Mouse (Mus musculus): ENCODE measurements around the gene Pcsk2.

Gene Pcsk2

DNA sequence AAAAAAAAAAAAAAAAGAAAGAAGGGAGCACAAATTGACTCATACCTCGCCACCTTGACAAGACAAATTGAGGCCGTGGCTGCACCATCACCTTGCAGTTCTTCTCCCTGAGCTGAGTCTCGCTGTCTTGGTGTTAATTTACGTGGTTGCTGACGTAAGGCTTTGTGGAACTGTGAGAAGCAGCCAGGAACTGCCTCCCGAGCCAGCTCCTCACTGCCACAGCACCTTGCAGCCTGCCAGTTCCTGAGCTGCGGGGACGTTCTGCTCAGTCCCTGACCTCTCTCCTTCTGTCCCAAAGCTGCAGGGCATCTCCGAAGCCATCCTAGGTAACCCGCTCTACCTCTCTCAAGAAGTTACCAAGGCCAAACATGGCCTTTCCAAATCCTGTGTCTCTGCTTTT, 186.5 kb downstream of the Pcsk2 start:
- no peak for DNase-seq (ENCODE audit: low read depth, low spot score)

DNA sequence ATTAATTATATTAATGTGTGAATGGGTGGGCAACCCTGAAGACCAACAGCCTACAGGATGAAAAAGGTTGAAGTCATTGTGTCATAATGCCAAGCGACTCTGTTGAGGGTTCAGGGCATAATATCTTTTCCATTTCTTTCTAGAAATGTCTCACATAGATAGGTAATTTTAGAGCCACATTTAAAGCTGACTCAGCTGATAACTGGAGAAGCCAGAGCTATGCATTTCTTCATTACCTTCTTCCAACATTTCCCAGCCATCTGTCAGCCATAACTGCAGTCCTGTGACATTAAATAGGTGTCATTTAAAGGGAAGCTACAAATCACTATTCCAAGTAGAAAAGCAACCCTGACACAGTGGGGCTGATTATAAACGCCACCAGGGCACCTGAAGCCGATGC, 189.5 kb downstream of the Pcsk2 start:
- DNase-seq (ENCODE audit: low read depth, low spot score): no peak

GRCm38 (mm10) chr2:143739475-143740226, 193.7 kb downstream of the Pcsk2 start:
- no peak for DNase-seq (ENCODE audit: low read depth, low spot score)

DNA sequence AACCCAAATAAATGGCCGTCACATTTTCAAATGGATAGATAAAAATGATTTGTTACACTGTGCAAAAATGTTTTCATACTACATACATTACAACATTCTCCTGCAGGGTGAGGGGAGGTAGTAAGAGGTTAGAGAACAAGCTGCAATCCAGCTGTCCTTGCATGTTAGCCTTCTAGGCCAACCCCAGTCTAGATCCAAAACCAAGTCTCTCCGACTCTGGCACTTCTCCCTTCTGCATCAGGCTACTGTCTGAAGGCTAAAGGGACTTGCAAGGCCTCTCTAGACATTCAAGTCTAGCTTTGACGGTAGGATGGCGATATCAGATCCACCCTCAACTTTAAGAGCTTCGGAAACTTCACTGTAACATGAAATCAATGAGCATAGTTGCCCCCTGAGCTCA, 196.5 kb downstream of the Pcsk2 start:
- DNase-seq (ENCODE audit: low read depth, low spot score): no peak

GRCm38 (mm10) chr2:143743081-143743480, 197.1 kb downstream of the Pcsk2 start:
- DNase-seq (ENCODE audit: low read depth, low spot score): no peak

DNA sequence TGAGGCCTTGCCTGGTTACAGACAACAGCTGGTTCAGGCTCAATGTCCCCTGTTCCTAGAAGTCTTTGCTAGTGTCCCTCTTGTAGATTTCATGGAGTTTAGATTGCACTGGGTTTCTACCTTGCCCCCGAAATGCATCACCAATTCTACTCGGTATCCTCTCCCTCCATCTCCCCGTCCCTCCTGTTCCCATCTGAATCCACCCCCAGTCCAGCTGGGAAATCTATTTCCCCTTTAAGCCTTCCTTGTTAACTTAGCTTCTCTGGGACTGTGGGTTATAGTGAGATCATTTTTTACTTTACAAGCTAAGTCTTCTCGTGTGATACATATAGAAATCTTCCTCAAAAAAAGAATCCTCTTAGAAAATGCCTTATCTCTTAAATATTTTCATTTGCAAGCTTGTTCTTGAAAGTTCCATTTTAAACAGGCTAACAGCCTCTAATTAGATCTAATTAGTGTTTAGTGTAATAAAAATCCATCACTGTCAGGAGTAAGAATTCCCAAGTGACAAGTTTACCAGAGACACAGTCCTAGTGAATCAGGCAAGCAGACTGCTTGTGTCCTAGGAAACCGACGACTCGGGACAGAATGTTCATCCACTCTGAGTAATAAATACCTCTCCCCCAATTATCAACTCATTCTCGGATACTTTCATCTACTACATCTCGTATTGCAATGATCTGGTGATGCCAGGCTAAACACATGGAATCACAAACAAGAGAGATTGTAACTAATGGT, 206.3 kb downstream of the Pcsk2 start:
- DNase-seq (ENCODE audit: low read depth, low spot score): no peak

DNA sequence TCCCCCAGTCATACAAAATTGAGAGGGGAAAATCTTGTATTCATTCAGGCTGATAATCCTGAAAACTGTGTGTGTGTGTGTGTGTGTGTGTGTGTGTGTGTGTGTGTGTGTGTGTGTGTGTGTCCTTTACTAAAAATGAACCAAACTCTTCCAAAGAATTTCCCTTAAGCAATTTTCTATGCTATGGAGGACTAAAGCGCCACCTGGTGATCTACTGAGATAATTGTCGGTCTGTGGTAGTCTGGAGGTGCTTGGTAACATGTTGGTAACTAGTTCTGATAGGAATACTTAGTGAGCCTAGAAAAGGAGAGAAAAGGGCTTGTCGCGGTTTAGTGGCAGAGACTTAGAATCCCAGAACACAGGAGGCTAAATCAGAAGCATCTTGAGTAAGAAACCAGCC, 230.5 kb downstream of the Pcsk2 start:
- peak; percentile 16 for DNase-seq (ENCODE audit: low read depth, low spot score)

DNA sequence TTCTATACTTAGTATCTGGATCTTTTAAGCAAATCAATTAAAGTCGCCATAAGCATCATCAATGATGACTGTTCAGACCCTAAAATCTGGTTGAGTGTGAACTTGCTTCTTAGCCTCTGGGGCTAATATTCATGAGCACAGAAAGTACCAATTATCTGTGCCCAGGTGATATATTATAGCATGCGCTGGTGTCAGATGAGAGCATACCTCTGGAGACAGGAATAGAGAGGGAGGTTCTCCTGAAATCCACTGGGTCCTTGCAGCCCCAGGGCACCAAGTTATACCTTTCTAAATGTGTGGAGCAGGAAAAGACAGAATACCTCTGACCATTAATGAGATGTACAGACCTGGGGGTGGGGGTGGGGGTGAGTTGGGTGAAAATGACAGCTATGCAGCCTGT, 234.4 kb downstream of the Pcsk2 start:
- no peak for DNase-seq (ENCODE audit: low read depth, low spot score)

DNA sequence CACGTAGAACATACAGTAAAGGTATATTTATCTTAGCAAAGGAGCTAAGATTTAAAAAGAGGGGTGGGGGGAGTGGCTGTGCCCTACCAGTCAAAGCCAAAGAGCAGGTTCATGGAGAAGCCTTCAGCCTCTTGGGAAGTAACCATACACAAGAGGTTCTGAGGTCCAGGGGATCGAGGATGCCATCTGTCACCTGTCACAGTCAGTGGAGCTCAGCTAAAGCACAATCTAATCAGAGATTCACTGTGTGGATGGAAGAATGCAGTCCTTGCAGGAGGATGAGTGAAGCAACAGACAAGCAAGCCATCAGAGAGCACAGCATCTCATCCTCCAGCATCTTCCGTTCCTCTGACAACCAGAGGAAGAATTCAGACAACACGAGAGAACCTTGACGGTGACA, 244.0 kb downstream of the Pcsk2 start:
- DNase-seq (ENCODE audit: low read depth, low spot score): no peak

DNA sequence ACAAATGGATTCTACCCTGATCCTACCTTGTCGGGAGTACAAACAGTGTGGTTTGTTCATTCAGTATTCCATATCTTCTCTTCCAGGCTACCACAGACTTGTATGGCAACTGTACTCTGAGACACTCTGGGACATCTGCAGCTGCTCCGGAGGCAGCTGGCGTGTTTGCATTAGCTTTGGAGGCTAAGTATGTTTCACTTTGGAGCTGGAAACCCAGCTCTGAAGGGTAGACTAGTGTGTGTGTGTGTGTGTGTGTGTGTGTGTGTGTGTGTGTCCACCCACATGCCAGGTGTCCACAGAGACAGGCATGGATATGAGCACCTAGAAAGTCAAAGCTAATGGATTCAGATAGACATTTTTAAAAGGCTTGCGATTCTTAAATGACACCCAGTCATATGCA, 249.9 kb downstream of the Pcsk2 start:
- DNase-seq (ENCODE audit: low read depth, low spot score): no peak

DNA sequence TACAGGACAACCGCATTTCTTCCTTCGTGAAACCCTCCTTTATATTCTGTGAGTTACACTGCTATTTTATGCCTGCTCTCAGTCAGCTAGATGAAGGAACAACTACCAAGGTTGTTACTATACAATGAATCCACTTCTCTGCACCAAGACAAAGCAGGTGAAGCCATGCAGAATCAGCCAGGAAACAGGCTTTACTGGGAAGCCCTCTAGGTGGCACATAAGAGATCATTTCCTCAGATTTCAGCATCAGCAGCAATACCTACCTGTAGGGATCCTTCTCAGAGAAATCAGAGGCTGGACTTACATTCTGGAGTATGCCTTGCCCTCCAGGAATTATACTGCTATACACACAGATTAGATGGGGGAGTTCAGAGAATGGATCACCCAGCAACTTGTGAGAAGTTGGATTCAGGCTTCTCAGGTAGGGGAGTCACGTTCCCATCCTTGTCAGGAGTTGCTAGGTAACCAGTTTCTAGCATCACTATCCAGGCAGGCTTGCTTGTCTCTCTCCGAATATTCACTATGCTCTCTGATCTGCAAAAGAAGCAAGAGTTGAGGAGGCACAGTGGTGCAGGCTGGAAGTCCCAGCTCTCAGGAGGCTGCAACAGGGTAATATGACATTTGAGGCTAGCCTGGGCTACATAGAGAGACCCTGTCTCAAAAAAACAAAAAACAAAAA, 250.5 kb downstream of the Pcsk2 start:
- no peak for DNase-seq (ENCODE audit: low read depth, low spot score)

- DNase-seq (ENCODE audit: low read depth, low spot score): no peak
These were observed 255.1 kb downstream of the Pcsk2 start for GRCm38 (mm10) chr2:143801097-143801496.

DNA sequence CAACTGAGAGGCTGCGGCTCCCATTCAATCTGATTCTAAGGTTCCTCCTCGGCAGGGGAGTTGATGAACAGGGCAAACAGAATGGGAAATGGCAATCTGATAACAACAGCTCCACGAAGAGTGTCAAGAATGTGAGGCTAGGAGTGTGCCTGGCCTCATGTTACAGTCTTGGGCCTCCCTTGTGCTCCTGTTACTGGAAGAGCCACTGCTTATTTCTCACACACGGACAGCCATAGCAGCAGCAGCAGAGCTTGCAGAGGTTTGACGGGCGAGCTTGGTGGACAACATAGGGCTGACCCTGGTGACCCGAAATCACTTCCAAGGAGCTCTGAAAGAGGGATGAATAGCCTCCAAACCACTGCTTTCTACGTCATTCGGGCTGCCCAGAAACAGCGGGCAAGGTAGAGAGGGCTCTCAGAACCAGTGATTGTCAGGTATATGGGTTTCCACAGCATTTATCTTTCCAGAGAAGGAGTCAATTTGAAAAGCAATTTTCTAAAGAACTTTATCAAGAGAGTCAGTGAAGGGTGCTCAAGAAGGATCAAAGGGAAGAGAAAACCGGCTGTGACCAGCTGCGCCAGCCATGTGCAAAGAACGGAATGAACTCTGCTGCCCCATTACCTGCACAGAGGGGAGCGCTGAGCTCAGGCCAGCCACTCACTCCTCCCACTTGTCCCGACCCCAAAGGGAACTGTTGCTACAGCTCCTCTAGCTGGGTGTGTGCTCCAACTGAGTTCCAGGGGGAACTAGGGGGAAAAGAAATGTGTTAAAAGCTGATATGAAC, 260.4 kb downstream of the Pcsk2 start:
- DNase-seq (ENCODE audit: low read depth, low spot score): no peak

GRCm38 (mm10) chr2:143806924-143807664, 261.1 kb downstream of the Pcsk2 start:
- no peak for DNase-seq (ENCODE audit: low read depth, low spot score)

DNA sequence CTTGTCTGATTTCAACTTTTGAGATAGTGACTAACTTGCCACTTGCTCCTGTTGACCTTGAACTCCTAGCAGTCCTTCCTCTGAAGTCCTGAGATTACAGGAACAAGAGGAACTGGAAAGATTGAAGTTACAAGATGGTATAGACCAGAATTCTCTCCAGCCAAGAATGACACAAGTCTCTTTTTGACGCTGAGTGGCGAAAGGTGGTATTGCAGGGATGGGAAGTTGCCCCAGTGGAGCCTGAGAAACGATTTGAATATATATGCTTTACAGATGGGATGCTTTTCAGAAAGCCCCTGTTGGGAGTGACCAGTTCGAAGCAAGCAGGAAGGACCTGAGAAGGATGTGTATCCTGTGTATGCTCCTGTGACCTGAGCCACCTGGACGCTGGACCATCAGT, 262.8 kb downstream of the Pcsk2 start:
- no peak for DNase-seq (ENCODE audit: low read depth, low spot score)

GRCm38 (mm10) chr2:143812262-143812661, 266.3 kb downstream of the Pcsk2 start:
- no peak for DNase-seq (ENCODE audit: low read depth, low spot score)

DNA sequence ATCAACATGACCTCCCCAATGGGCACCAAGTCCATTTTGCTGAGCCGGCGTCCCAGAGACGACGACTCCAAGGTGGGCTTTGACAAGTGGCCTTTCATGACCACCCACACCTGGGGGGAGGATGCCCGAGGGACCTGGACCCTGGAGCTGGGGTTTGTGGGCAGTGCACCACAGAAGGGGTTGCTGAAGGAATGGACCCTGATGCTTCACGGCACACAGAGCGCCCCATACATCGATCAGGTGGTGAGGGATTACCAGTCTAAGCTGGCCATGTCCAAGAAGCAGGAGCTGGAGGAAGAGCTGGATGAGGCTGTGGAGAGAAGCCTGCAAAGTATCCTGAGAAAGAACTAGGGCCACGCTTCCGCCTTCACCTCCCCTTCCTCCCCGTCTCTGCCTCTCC, 267.5 kb downstream of the Pcsk2 start:
- DNase-seq (ENCODE audit: low read depth, low spot score): no peak

- no peak for DNase-seq (ENCODE audit: low read depth, low spot score)
These were observed 285.7 kb downstream of the Pcsk2 start for GRCm38 (mm10) chr2:143831645-143832044.

DNA sequence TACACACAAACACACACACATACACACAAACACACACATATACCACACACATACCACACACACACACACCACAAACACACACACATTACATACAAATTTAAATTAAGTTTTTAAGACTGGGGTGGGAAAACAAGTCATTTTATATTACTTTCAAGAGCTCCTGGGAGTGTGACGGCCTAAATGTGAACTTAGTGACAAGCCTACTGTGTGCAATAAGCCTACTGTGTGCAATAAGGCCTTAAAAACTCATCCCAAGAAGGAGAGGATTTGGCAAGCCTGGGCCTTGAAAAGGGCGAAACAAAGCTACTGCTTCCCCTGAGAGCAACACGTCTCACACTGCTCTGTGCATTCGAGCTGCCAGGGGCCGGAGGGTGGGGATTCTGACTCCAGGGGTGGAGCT, 286.8 kb downstream of the Pcsk2 start:
- no peak for DNase-seq (ENCODE audit: low read depth, low spot score)

DNA sequence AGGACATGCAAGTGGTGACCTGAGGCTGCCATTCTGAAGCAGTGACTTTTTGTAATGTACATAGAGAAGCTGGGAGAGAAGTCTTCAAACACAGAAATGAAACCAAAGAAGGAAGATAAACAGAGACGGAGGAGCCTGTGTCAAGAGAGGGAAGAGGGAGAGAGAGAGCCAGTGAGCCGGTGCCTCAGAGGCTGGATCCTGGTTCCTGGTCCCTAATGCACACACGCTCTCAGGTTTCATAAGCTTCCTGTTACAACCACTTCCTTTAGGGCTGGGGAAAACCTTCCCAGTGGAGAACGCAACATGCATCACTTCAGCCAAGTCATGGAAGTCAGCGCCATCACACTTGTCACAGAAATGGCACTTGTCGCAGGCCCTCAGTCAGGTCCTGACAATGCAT, 288.1 kb downstream of the Pcsk2 start:
- no peak for DNase-seq (ENCODE audit: low read depth, low spot score)

- DNase-seq (ENCODE audit: low read depth, low spot score): no peak
These were observed 289.9 kb downstream of the Pcsk2 start for GRCm38 (mm10) chr2:143835820-143836219.
